Mouse (Mus musculus) lung, postnatal 0 days (tissue): ENCODE results near the gene Auh. TPM values are rescaled to one million over a fixed set of nuclear protein-coding genes. Genes with fewer than 3 reads are reported as not detected.

Experiments
- ATAC-seq: fragments of 200-750 bp; cut with Nextera tagmentation; 2 replicates; pipeline ENCODE4 v1.8.0; 2017; ENCODE audit warnings: moderate library complexity
- DNase-seq: peaks from one replicate; pipeline ENCODE4 v3.0.0-alpha.2; 2016; ENCODE audit warnings: low spot score
- H3K27ac ChIP-seq: fragments of 300-500 bp; sonication (generic); 2 replicates; pipeline ENCODE4 v1.5.1; 2014; ENCODE audit warnings: antibody characterized with exemption, mild to moderate bottlenecking, low read length, mixed read lengths
- H3K27me3 ChIP-seq: fragments of 300-500 bp; sonication (generic); replicated peaks from 2 replicates; pipeline ENCODE4 v1.6.1; 2014; ENCODE audit warnings: low read length, mixed read lengths; ENCODE audit not compliant: insufficient read depth
- H3K36me3 ChIP-seq: fragments of 300-500 bp; sonication (generic); 2 replicates; pipeline ENCODE4 v1.6.1; 2014; ENCODE audit warnings: low read length, mixed read lengths; ENCODE audit not compliant: insufficient read depth
- H3K4me1 ChIP-seq: fragments of 300-500 bp; sonication (generic); 2 replicates; pipeline ENCODE4 v1.6.1; 2014; ENCODE audit warnings: antibody characterized with exemption, low read depth, low read length, mixed read lengths; ENCODE audit not compliant: insufficient read depth
- H3K4me2 ChIP-seq: fragments of 300-500 bp; sonication (generic); replicated peaks from 2 replicates; pipeline ENCODE4 v1.6.1; 2014; ENCODE audit warnings: low read depth, mild to moderate bottlenecking, low read length, moderate library complexity, mixed read lengths
- H3K4me3 ChIP-seq: fragments of 300-500 bp; sonication (generic); 2 replicates; pipeline ENCODE4 v1.5.1; 2014; ENCODE audit warnings: low read depth, low read length
- H3K9ac ChIP-seq: fragments of 300-500 bp; sonication (generic); replicated peaks from 2 replicates; pipeline ENCODE4 v1.6.1; 2014; ENCODE audit warnings: low read depth, mild to moderate bottlenecking
- H3K9me3 ChIP-seq: fragments of 300-500 bp; sonication (generic); 2 replicates; pipeline ENCODE4 v1.6.1; 2016; ENCODE audit warnings: low read length, mixed read lengths
- CTCF ChIP-seq: IDR thresholded peaks from 2 replicates; pipeline ENCODE4 v1.5.1; 2016; ENCODE audit warnings: antibody characterized with exemption, mild to moderate bottlenecking
- EP300 ChIP-seq: IDR thresholded peaks from 2 replicates; pipeline ENCODE4 v1.6.1; 2016; ENCODE audit warnings: antibody characterized with exemption, mild to moderate bottlenecking, control low read depth
- WGBS: fragments of 180-500 bp; shearing (Covaris S2); extraction: QIAGEN DNeasy Blood & Tissue Kit; methylation state at CpG from one replicate; pipeline ENCODE4 v1.1.7; 2014; 5-methylcytosine and 5-hydroxymethylcytosine counted together
- polyA plus RNA-seq: library from polyadenylated mRNA; unstranded; fragments of >200 nt; fragmentation: Nextera tagmentation; extraction: Ambion mirVana; gene quantifications from 2 replicates; pipeline ENCODE4 v1.2.1, GENCODE M21; 2015

Gene Auh
- polyA plus RNA-seq, 1 experiment from 2014 or later = 43.3 TPM

DNA sequence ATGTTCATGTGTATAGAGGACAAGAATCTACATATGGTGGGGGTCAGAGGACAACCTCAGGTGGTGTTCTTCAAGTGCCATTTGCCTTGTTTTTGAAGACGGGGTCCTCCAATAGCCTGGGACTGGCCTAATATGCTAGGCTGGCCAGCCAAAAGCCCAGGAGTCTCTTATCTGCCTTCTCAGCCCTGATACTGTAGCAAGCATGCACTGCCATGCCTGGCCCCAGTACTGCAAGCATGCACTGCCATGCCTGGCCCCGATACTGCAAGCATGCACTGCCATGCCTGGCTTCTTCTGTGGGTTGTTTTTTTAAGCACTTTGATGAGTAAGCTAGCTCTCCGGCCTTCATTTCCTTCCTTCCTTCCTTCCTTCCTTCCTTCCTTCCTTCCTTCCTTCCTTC is 115.7 kb downstream of the Auh start:
- ATAC-seq (no peak), DNase-seq (no peak)
- Histone ChIP-seq H3K4me3 (no peak overlapping the region), H3K36me3 (no peaks in the 10 kb centered on the region), H3K27me3 (no peaks in the 10 kb centered on the region), H3K9ac (no peak overlapping the region), H3K4me2 (no peak overlapping the region), H3K9me3 (no peaks in the 10 kb centered on the region), H3K27ac (no peak overlapping the region), H3K4me1 (peaks cover 4% of the 10 kb centered on the region; the same call in 1 of the 2 replicates)
- TF ChIP-seq CTCF (no peak), EP300 (no peak)
- WGBS = 75% methylated on average over 3 of the region's 3 CpGs

GRCm38 (mm10) chr13:52812549-52813515 is 116.6 kb downstream of the Auh start:
- Histone ChIP-seq H3K9me3 (no peaks in the 10 kb centered on the region), H3K27ac (no peak overlapping the region), H3K4me3 (no peak overlapping the region), H3K9ac (no peak overlapping the region), H3K4me2 (no peak overlapping the region), H3K27me3 (no peaks in the 10 kb centered on the region), H3K4me1 (peaks cover under 1% of the 10 kb centered on the region; the same call in 1 of the 2 replicates), H3K36me3 (no peaks in the 10 kb centered on the region)
- ATAC-seq (no peak), DNase-seq (no peak)
- WGBS = 73% methylated on average over 16 of the region's 16 CpGs
- TF ChIP-seq EP300 = no peak
- TF ChIP-seq CTCF = no peak

DNA sequence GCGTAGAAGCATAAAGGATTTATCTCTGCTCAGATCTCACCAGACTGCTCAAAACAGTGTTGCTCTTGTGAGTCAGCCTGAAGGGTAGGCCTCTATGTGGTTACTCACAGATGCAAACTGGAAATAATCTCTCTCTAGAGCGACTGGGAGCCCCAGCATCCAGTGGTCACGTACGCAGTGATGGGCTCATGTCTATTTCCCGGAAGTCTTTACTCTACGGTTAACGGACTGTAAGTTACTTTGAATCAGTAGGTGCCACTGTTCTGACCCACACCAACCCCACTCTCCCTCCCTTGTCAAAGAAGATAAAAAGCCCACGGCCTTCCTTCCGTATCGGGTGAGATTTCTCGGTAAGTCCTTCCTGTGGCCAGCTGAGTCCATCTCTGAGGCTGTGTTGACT is 121.8 kb downstream of the Auh start:
- no peaks in the 10 kb centered on the region for H3K27me3 ChIP-seq
- H3K4me3 ChIP-seq = no peak overlapping the region
- no peak overlapping the region for H3K4me2 ChIP-seq
- no peak for ATAC-seq
- 89% methylated on average over 11 of the region's 11 CpGs for WGBS
- DNase-seq = no peak
- peaks cover 11% of the 10 kb centered on the region; the same call in 1 of the 2 replicates for H3K4me1 ChIP-seq
- H3K9ac ChIP-seq = no peak overlapping the region
- TF ChIP-seq CTCF (no peak), EP300 (no peak)
- H3K36me3 ChIP-seq = no peaks in the 10 kb centered on the region
- no peaks in the 10 kb centered on the region for H3K9me3 ChIP-seq
- H3K27ac ChIP-seq = no peak overlapping the region

- H3K27me3 ChIP-seq = no peaks in the 10 kb centered on the region
- H3K4me3 ChIP-seq = no peak overlapping the region
- 23% methylated on average over 4 of the region's 4 CpGs for WGBS
- no peaks in the 10 kb centered on the region for H3K9me3 ChIP-seq
- no peaks in the 10 kb centered on the region for H3K36me3 ChIP-seq
- H3K9ac ChIP-seq = no peak overlapping the region
- TF ChIP-seq EP300 (no peak), CTCF (no peak)
- peaks cover 11% of the 10 kb centered on the region; the same call in 1 of the 2 replicates for H3K4me1 ChIP-seq
- no peak overlapping the region for H3K4me2 ChIP-seq
- ATAC-seq = peak; percentile 28; the same call in 1 of the 2 replicates
- peak; percentile 77 for DNase-seq
- H3K27ac ChIP-seq = no peak overlapping the region
Observed at GRCm38 (mm10) chr13:52806029-52806428, 123.5 kb downstream of the Auh start.

- 45% methylated on average over 6 of the region's 6 CpGs for WGBS
- Histone ChIP-seq H3K9ac (no peak overlapping the region), H3K36me3 (no peaks in the 10 kb centered on the region), H3K4me2 (no peak overlapping the region), H3K27ac (no peak overlapping the region), H3K9me3 (no peaks in the 10 kb centered on the region), H3K4me1 (peaks cover 11% of the 10 kb centered on the region; the same call in 1 of the 2 replicates), H3K4me3 (no peak overlapping the region), H3K27me3 (no peaks in the 10 kb centered on the region)
- TF ChIP-seq CTCF (no peak), EP300 (no peak)
- ATAC-seq (peak; percentile 39; the same call in 1 of the 2 replicates), DNase-seq (peak; percentile 60)
Observed at GRCm38 (mm10) chr13:52805581-52805980, 123.9 kb downstream of the Auh start.

GRCm38 (mm10) chr13:52802482-52802881 is 127.0 kb downstream of the Auh start:
- H3K9ac ChIP-seq = no peak overlapping the region
- DNase-seq = peak; percentile 82
- H3K27me3 ChIP-seq = no peaks in the 10 kb centered on the region
- H3K4me1 ChIP-seq = peaks cover 11% of the 10 kb centered on the region; the same call in 1 of the 2 replicates
- H3K36me3 ChIP-seq = no peaks in the 10 kb centered on the region
- 30% methylated on average over 4 of the region's 4 CpGs for WGBS
- H3K4me3 ChIP-seq = no peak overlapping the region
- H3K27ac ChIP-seq = no peak overlapping the region
- H3K9me3 ChIP-seq = no peaks in the 10 kb centered on the region
- H3K4me2 ChIP-seq = no peak overlapping the region
- peak; percentile 75 for ATAC-seq
- peak; percentile 92 for TF ChIP-seq EP300
- no peak for TF ChIP-seq CTCF
